Mouse (Mus musculus) myocyte (in vitro differentiated cells): ENCODE measurements at regions not wholly inside any gene's neighbourhood (a gene's known extent, or its start where the extent isn't known, plus 50 kb on each side); places are given as distances from the start of the nearest gene placed in this dataset.

Experiments used
- H3K27me3 ChIP-seq: one replicate; pipeline ENCODE4 v1.6.1; 2011; ENCODE audit not compliant: control insufficient read depth, insufficient read depth, insufficient read length
- H3K36me3 ChIP-seq: one replicate; pipeline ENCODE4 v1.6.1; 2011; ENCODE audit not compliant: control insufficient read depth, insufficient read depth
- H3K4me2 ChIP-seq: one replicate; pipeline ENCODE4 v1.6.1; 2011; ENCODE audit warnings: low read depth, control low read depth
- H3K4me3 ChIP-seq: one replicate; pipeline ENCODE4 v1.5.1; 2011; ENCODE audit warnings: mild to moderate bottlenecking, control low read depth, moderate library complexity
- H3K79me2 ChIP-seq: one replicate; pipeline ENCODE4 v1.6.1; 2011; ENCODE audit not compliant: control insufficient read depth, insufficient read depth
- H3ac ChIP-seq: one replicate; pipeline ENCODE4 v1.6.1; 2011; ENCODE audit not compliant: control insufficient read depth, insufficient read length
- CEBPB ChIP-seq: IDR thresholded peaks from 2 replicates; pipeline ENCODE4 v1.6.1; 2011; ENCODE audit warnings: mild to moderate bottlenecking, moderate library complexity; ENCODE audit not compliant: poor library complexity, insufficient read depth, severe bottlenecking
- E2F4 ChIP-seq: IDR thresholded peaks from one replicate; pipeline ENCODE4 v1.6.1; 2011; ENCODE audit warnings: mild to moderate bottlenecking, control low read depth, moderate library complexity; ENCODE audit not compliant: insufficient read depth
- MAX ChIP-seq: IDR thresholded peaks from one replicate; pipeline ENCODE4 v1.6.1; 2011; ENCODE audit warnings: low read depth, mild to moderate bottlenecking, control low read depth
- MYOD1 ChIP-seq, 3 experiments: IDR thresholded peaks; one replicate each; pipeline ENCODE4 v1.6.1; 2011; ENCODE audit warnings: control low read depth in 2 of 3, low read depth in 2 of 3, mild to moderate bottlenecking in 2 of 3, moderate library complexity in 1 of 3; ENCODE audit not compliant: insufficient read length in 2 of 3, control insufficient read depth in 1 of 3
- MYOG ChIP-seq, 3 experiments: IDR thresholded peaks; one replicate each; pipeline ENCODE4 v1.6.1; 2011; ENCODE audit warnings: control low read depth in 2 of 3, low read depth in 2 of 3, mild to moderate bottlenecking in 2 of 3; ENCODE audit not compliant: insufficient read length in 2 of 3, control insufficient read depth in 1 of 3, insufficient read depth in 1 of 3
- POLR2A ChIP-seq: IDR thresholded peaks from one replicate; pipeline ENCODE4 v1.6.1; 2011; ENCODE audit warnings: low read depth, mild to moderate bottlenecking, control low read depth, moderate library complexity; ENCODE audit not compliant: insufficient read length
- POLR2AphosphoS2 ChIP-seq: IDR thresholded peaks from one replicate; pipeline ENCODE4 v1.6.1; 2011; ENCODE audit warnings: low read depth, control low read depth; ENCODE audit not compliant: insufficient read length
- REST ChIP-seq: IDR thresholded peaks from one replicate; pipeline ENCODE4 v1.6.1; 2011; ENCODE audit warnings: mild to moderate bottlenecking, control low read depth, moderate library complexity; ENCODE audit not compliant: insufficient read depth, insufficient read length
- SRF ChIP-seq: IDR thresholded peaks from one replicate; pipeline ENCODE4 v1.6.1; 2011; ENCODE audit warnings: low read depth; ENCODE audit not compliant: control insufficient read depth, insufficient read length
- TCF12 ChIP-seq: IDR thresholded peaks from one replicate; pipeline ENCODE4 v1.6.1; 2011; ENCODE audit warnings: mild to moderate bottlenecking, control low read depth; ENCODE audit not compliant: poor library complexity, insufficient read depth, severe bottlenecking
- TCF3 ChIP-seq: IDR thresholded peaks from one replicate; pipeline ENCODE4 v1.6.1; 2011; ENCODE audit warnings: low read depth, control low read depth; ENCODE audit not compliant: insufficient read length
- USF1 ChIP-seq: IDR thresholded peaks from one replicate; pipeline ENCODE4 v1.6.1; 2011; ENCODE audit warnings: low read depth, mild to moderate bottlenecking, control low read depth, moderate library complexity

- Histone ChIP-seq H3K79me2 (no peaks in the 10 kb centered on the region), H3K4me2 (no peak overlapping the region), H3K27me3 (no peaks in the 10 kb centered on the region), H3K36me3 (no peaks in the 10 kb centered on the region), H3K4me3 (no peak overlapping the region), H3ac (no peak overlapping the region)
- no peak for TF ChIP-seq TCF12
- TF ChIP-seq E2F4: no peak
- TF ChIP-seq CEBPB: no peak
- no peak for TF ChIP-seq REST
- TF ChIP-seq MYOG (IDR thresholded peaks at IDR 0.05; ENCODE audit: control insufficient read depth in 1 of 3, insufficient read depth in 1 of 3, insufficient read length in 2 of 3, low read depth in 2 of 3): no peak
- TF ChIP-seq POLR2A: no peak
- TF ChIP-seq TCF3: no peak
- no peak for TF ChIP-seq POLR2AphosphoS2
- TF ChIP-seq MYOD1 (IDR thresholded peaks at IDR 0.05; ENCODE audit: control insufficient read depth in 1 of 3, insufficient read length in 2 of 3, low read depth in 2 of 3): no peak
- no peak for TF ChIP-seq MAX
- TF ChIP-seq USF1: no peak
- TF ChIP-seq SRF: no peak
These were observed 302.6 kb upstream of the Nr5a2 start for GRCm38 (mm10) chr1:137262806-137263370.

GRCm38 (mm10) chr1:137262121-137262525, 301.9 kb upstream of the Nr5a2 start:
- Histone ChIP-seq H3K27me3 (no peaks in the 10 kb centered on the region), H3K4me2 (no peak overlapping the region), H3K79me2 (no peaks in the 10 kb centered on the region), H3ac (no peak overlapping the region), H3K4me3 (no peak overlapping the region), H3K36me3 (no peaks in the 10 kb centered on the region)
- no peak for TF ChIP-seq REST
- TF ChIP-seq USF1: no peak
- no peak for TF ChIP-seq MAX
- no peak for TF ChIP-seq SRF
- TF ChIP-seq POLR2AphosphoS2: no peak
- no peak for TF ChIP-seq TCF12
- no peak for TF ChIP-seq CEBPB
- no peak for TF ChIP-seq MYOG (IDR thresholded peaks at IDR 0.05; ENCODE audit: control insufficient read depth in 1 of 3, insufficient read depth in 1 of 3, insufficient read length in 2 of 3, low read depth in 2 of 3)
- TF ChIP-seq E2F4: no peak
- no peak for TF ChIP-seq TCF3
- TF ChIP-seq POLR2A: no peak
- no peak for TF ChIP-seq MYOD1 (IDR thresholded peaks at IDR 0.05; ENCODE audit: control insufficient read depth in 1 of 3, insufficient read length in 2 of 3, low read depth in 2 of 3)

- Histone ChIP-seq H3K79me2 (no peaks in the 10 kb centered on the region), H3ac (no peak overlapping the region), H3K4me2 (no peak overlapping the region), H3K27me3 (no peaks in the 10 kb centered on the region), H3K36me3 (no peaks in the 10 kb centered on the region), H3K4me3 (no peak overlapping the region)
- TF ChIP-seq MYOD1 (IDR thresholded peaks at IDR 0.05; ENCODE audit: control insufficient read depth in 1 of 3, insufficient read length in 2 of 3, low read depth in 2 of 3) (no peak), SRF (no peak), REST (no peak), MAX (no peak)
These were observed 296.0 kb upstream of the Nr5a2 start for GRCm38 (mm10) chr1:137256294-137256693.

- no peak overlapping the region for H3K4me2 ChIP-seq
- no peak overlapping the region for H3K4me3 ChIP-seq
- no peaks in the 10 kb centered on the region for H3K79me2 ChIP-seq
- H3K27me3 ChIP-seq: no peaks in the 10 kb centered on the region
- TF ChIP-seq TCF3 (no peak), USF1 (no peak), MYOG (IDR thresholded peaks at IDR 0.05; ENCODE audit: control insufficient read depth in 1 of 3, insufficient read depth in 1 of 3, insufficient read length in 2 of 3, low read depth in 2 of 3) (no peak), REST (no peak), E2F4 (no peak), CEBPB (no peak)
- no peaks in the 10 kb centered on the region for H3K36me3 ChIP-seq
- H3ac ChIP-seq: no peak overlapping the region
These were observed 294.8 kb upstream of the Nr5a2 start for GRCm38 (mm10) chr1:137255041-137255440.

- Histone ChIP-seq H3K27me3 (no peaks in the 10 kb centered on the region), H3K4me2 (no peak overlapping the region), H3K36me3 (no peaks in the 10 kb centered on the region), H3K4me3 (no peak overlapping the region), H3ac (no peak overlapping the region), H3K79me2 (no peaks in the 10 kb centered on the region)
- TF ChIP-seq USF1 (no peak), POLR2AphosphoS2 (no peak), TCF12 (no peak), SRF (no peak), MYOD1 (IDR thresholded peaks at IDR 0.05; ENCODE audit: control insufficient read depth in 1 of 3, insufficient read length in 2 of 3, low read depth in 2 of 3) (no peak), POLR2A (no peak), E2F4 (no peak), MYOG (IDR thresholded peaks at IDR 0.05; ENCODE audit: control insufficient read depth in 1 of 3, insufficient read depth in 1 of 3, insufficient read length in 2 of 3, low read depth in 2 of 3) (no peak), TCF3 (no peak), REST (no peak), MAX (no peak), CEBPB (no peak)
These were observed 294.4 kb upstream of the Nr5a2 start for GRCm38 (mm10) chr1:137254634-137255033.
